Mouse (Mus musculus): ENCODE results near the gene Cela3b. TPM values are rescaled to one million over a fixed set of nuclear protein-coding genes. Genes with fewer than 3 reads are reported as not detected.

Gene Cela3b
- not detected in 2 replicates for polyA plus RNA-seq (2011; ENCODE audit: insufficient read length, low read depth, missing spikeins)

- no peaks in the 10 kb centered on the region for H3K4me1 ChIP-seq (ENCODE audit: control insufficient read depth, insufficient read depth, low read length)
- TF ChIP-seq CTCF (IDR thresholded peaks at IDR 0.05; ENCODE audit: borderline replicate concordance, insufficient read depth, low read length) (no peak), POLR2A (IDR thresholded peaks at IDR 0.05; ENCODE audit: low read depth, low read length) (no peak)
- no peak within 1 kb of the TSS for H3K27ac ChIP-seq (ENCODE audit: insufficient read depth, low read length)
- H3K4me3 ChIP-seq (ENCODE audit: insufficient read depth, low read length), result no peak within 1 kb of the TSS
Measured at GRCm38 (mm10) chr4:137430502-137430901, at the start of gene Cela3b. TSS of gene Cela3b (minus strand) at chr4:137430540.

GRCm38 (mm10) chr4:137479757-137480156 is 49.4 kb upstream of the Cela3b start:
- Histone ChIP-seq H3K4me1 (ENCODE audit: control insufficient read depth, insufficient read depth, low read length) (peaks cover 47% of the 10 kb centered on the region), H3K27ac (ENCODE audit: insufficient read depth, low read length) (no peak overlapping the region), H3K4me3 (ENCODE audit: insufficient read depth, low read length) (no peak overlapping the region)
- no peak for TF ChIP-seq CTCF (IDR thresholded peaks at IDR 0.05; ENCODE audit: borderline replicate concordance, insufficient read depth, low read length)
- no peak for TF ChIP-seq POLR2A (IDR thresholded peaks at IDR 0.05; ENCODE audit: low read depth, low read length)

- peak overlapping the region; percentile 98 for H3K27ac ChIP-seq (ENCODE audit: insufficient read depth, low read length)
- H3K4me3 ChIP-seq (ENCODE audit: insufficient read depth, low read length), result no peak overlapping the region
- H3K4me1 ChIP-seq (ENCODE audit: control insufficient read depth, insufficient read depth, low read length), result peaks cover 45% of the 10 kb centered on the region
- TF ChIP-seq CTCF (IDR thresholded peaks at IDR 0.05; ENCODE audit: borderline replicate concordance, insufficient read depth, low read length) (no peak), POLR2A (IDR thresholded peaks at IDR 0.05; ENCODE audit: low read depth, low read length) (no peak)
Measured at GRCm38 (mm10) chr4:137478306-137478705, 48.0 kb upstream of the Cela3b start.

GRCm38 (mm10) chr4:137477611-137478010 is 47.3 kb upstream of the Cela3b start:
- no peak for TF ChIP-seq POLR2A (IDR thresholded peaks at IDR 0.05; ENCODE audit: low read depth, low read length)
- TF ChIP-seq CTCF (IDR thresholded peaks at IDR 0.05; ENCODE audit: borderline replicate concordance, insufficient read depth, low read length), result no peak
- no peak overlapping the region for H3K4me3 ChIP-seq (ENCODE audit: insufficient read depth, low read length)
- peaks cover 48% of the 10 kb centered on the region for H3K4me1 ChIP-seq (ENCODE audit: control insufficient read depth, insufficient read depth, low read length)
- peak overlapping the region; percentile 98 for H3K27ac ChIP-seq (ENCODE audit: insufficient read depth, low read length)

GRCm38 (mm10) chr4:137476761-137477237 is 46.5 kb upstream of the Cela3b start:
- peak overlapping the region; percentile 2; the same call in 1 of the 2 replicates for H3K4me3 ChIP-seq (ENCODE audit: insufficient read depth, low read length)
- no peak for TF ChIP-seq CTCF (IDR thresholded peaks at IDR 0.05; ENCODE audit: borderline replicate concordance, insufficient read depth, low read length)
- no peak for TF ChIP-seq POLR2A (IDR thresholded peaks at IDR 0.05; ENCODE audit: low read depth, low read length)
- peak overlapping the region; percentile 98 for H3K27ac ChIP-seq (ENCODE audit: insufficient read depth, low read length)
- peaks cover 44% of the 10 kb centered on the region for H3K4me1 ChIP-seq (ENCODE audit: control insufficient read depth, insufficient read depth, low read length)

GRCm38 (mm10) chr4:137476065-137476760 is 45.9 kb upstream of the Cela3b start:
- H3K4me3 ChIP-seq (ENCODE audit: insufficient read depth, low read length), result peak overlapping the region; percentile 2; the same call in 1 of the 2 replicates
- TF ChIP-seq CTCF (IDR thresholded peaks at IDR 0.05; ENCODE audit: borderline replicate concordance, insufficient read depth, low read length) (no peak), POLR2A (IDR thresholded peaks at IDR 0.05; ENCODE audit: low read depth, low read length) (peak; percentile 73)
- peak overlapping the region; percentile 98 for H3K27ac ChIP-seq (ENCODE audit: insufficient read depth, low read length)
- peaks cover 45% of the 10 kb centered on the region for H3K4me1 ChIP-seq (ENCODE audit: control insufficient read depth, insufficient read depth, low read length)

- no peak for TF ChIP-seq CTCF (IDR thresholded peaks at IDR 0.05; ENCODE audit: borderline replicate concordance, insufficient read depth, low read length)
- no peak for TF ChIP-seq POLR2A (IDR thresholded peaks at IDR 0.05; ENCODE audit: low read depth, low read length)
- no peak overlapping the region for H3K4me3 ChIP-seq (ENCODE audit: insufficient read depth, low read length)
- peak overlapping the region; percentile 98 for H3K27ac ChIP-seq (ENCODE audit: insufficient read depth, low read length)
- peaks cover 42% of the 10 kb centered on the region for H3K4me1 ChIP-seq (ENCODE audit: control insufficient read depth, insufficient read depth, low read length)
Measured at GRCm38 (mm10) chr4:137475271-137476050, 45.1 kb upstream of the Cela3b start.

- TF ChIP-seq POLR2A (IDR thresholded peaks at IDR 0.05; ENCODE audit: low read depth, low read length) (no peak), CTCF (IDR thresholded peaks at IDR 0.05; ENCODE audit: borderline replicate concordance, insufficient read depth, low read length) (no peak)
- no peak overlapping the region for H3K4me3 ChIP-seq (ENCODE audit: insufficient read depth, low read length)
- peaks cover 42% of the 10 kb centered on the region for H3K4me1 ChIP-seq (ENCODE audit: control insufficient read depth, insufficient read depth, low read length)
- H3K27ac ChIP-seq (ENCODE audit: insufficient read depth, low read length), result peak overlapping the region; percentile 98
Measured at GRCm38 (mm10) chr4:137474694-137475093, 44.4 kb upstream of the Cela3b start.

GRCm38 (mm10) chr4:137473701-137474388 is 43.5 kb upstream of the Cela3b start:
- Histone ChIP-seq H3K4me1 (ENCODE audit: control insufficient read depth, insufficient read depth, low read length) (peaks cover 34% of the 10 kb centered on the region), H3K27ac (ENCODE audit: insufficient read depth, low read length) (peak overlapping the region; percentile 98), H3K4me3 (ENCODE audit: insufficient read depth, low read length) (peak overlapping the region; percentile 7; the same call in 1 of the 2 replicates)
- peak; percentile 44 for TF ChIP-seq POLR2A (IDR thresholded peaks at IDR 0.05; ENCODE audit: low read depth, low read length)
- TF ChIP-seq CTCF (IDR thresholded peaks at IDR 0.05; ENCODE audit: borderline replicate concordance, insufficient read depth, low read length), result no peak
